Mouse (Mus musculus): ENCODE measurements at regions not wholly inside any gene's neighbourhood (a gene's known extent, or its start where the extent isn't known, plus 50 kb on each side); places are given as distances from the start of the nearest gene placed in this dataset.
"Not testable (repeated sequence)": the region's sequence is repeated elsewhere in the genome, so short reads cannot be mapped to it uniquely, and the experiment has no call there.

GRCm38 (mm10) chr17:3027376-3027775 lies 87.4 kb upstream of the Scaf8 start:
- no peaks in the 10 kb centered on the region for H3K27me3 ChIP-seq (replicated peaks)
- peaks cover 90% of the 10 kb centered on the region for H3K9me3 ChIP-seq
- no peaks in the 10 kb centered on the region for H3K36me3 ChIP-seq (replicated peaks; ENCODE audit: low read length)
- peaks cover 5% of the 10 kb centered on the region; the same call in 1 of the 2 replicates for H3K4me1 ChIP-seq
- no peak for TF ChIP-seq FLI1 (IDR thresholded peaks at IDR 0.05; ENCODE audit: low read length)
- TF ChIP-seq GATA1 (IDR thresholded peaks at IDR 0.05; ENCODE audit: borderline replicate concordance, low read length), result no peak
- H3K4me3 ChIP-seq (replicated peaks), result peak overlapping the region; percentile 44

DNA sequence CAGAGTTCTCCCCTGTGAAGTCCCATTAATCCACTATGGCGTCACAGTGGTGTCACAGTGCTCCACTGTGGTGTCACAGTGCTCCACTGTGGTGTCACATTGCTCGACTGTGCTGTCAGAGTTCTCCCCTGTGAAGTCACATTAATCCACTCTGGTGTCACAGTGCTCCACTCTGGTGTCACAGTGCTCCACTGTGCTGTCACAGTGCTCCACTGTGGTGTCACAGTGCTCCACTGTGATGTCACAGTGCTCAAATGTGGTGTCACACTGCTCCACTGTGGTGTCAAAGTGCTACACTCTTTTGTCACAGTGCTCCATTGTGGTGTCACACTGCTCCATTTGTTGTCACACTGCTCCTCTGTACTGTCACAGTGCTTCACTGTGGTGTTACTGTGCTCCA lies 85.0 kb upstream of the Scaf8 start:
- H3K4me1 ChIP-seq; H3K36me3 ChIP-seq (replicated peaks; ENCODE audit: low read length); H3K27me3 ChIP-seq (replicated peaks): not testable (repeated sequence)
- Histone ChIP-seq H3K4me3 (replicated peaks) (peak overlapping the region; percentile 70), H3K9me3 (peaks cover 92% of the 10 kb centered on the region)

DNA sequence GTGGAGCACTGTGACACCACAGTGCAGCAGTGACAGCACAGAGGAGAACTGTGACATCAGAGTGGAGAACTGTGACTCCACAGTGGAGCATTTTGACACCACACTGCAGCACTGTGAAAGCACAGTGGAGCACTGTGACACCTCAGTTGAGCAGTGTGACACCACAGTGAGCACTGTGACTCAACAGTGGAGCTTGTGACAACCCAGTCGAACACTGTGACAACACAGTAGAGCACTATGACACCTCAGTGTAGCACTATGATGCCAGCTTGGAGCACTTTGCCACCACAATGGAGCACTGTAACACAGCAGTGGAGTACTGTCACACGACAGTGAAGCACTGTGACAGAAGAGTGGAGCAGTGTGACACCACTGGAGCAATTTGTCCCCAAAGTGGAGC lies 79.7 kb upstream of the Scaf8 start:
- H3K27me3 ChIP-seq (replicated peaks), result no peaks in the 10 kb centered on the region
- H3K4me1 ChIP-seq, result peaks cover 25% of the 10 kb centered on the region; the same call in 1 of the 2 replicates
- H3K9me3 ChIP-seq, result peaks cover 75% of the 10 kb centered on the region
- H3K36me3 ChIP-seq (replicated peaks; ENCODE audit: low read length), result no peaks in the 10 kb centered on the region
- H3K4me3 ChIP-seq (replicated peaks), result peak overlapping the region; percentile 51
- TF ChIP-seq FLI1 (IDR thresholded peaks at IDR 0.05; ENCODE audit: low read length), result no peak
- no peak for TF ChIP-seq GATA1 (IDR thresholded peaks at IDR 0.05; ENCODE audit: borderline replicate concordance, low read length)

DNA sequence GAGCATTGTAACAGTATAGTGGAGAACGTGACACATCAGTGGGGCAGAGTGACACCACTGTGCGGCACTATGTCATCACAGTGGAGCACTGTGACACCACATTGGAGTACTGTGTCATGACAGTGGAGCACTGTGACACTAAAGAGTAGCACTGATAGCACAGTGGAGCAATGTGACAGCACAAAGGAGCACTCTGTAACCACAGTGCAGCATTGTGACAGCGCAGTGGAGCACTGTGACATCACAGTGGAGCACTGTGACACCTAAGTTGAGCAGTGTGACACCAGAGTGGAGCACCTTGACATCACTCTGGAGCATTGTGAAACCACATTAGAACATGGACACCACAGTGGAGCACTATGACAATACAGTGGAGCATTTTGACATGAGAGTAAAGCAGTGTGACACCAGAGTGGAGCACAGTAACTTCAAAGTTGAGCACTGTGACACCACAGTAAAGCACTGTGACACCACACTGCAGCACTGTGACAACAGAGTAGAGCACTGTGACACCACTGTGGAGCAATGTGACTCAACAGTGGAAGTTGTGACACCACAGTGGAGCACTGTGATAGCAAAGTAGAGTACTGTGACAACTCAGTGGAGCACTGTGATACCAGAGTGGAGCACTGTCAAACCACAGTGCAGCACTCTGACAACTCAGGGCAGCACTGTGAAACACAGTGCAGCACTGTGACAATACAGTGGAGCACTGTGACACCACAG lies 77.5 kb upstream of the Scaf8 start:
- H3K27me3 ChIP-seq (replicated peaks), result no peaks in the 10 kb centered on the region
- H3K4me1 ChIP-seq, result peaks cover 20% of the 10 kb centered on the region; the same call in 1 of the 2 replicates
- H3K36me3 ChIP-seq (replicated peaks; ENCODE audit: low read length), result no peaks in the 10 kb centered on the region
- H3K4me3 ChIP-seq (replicated peaks), result peak overlapping the region; percentile 69
- peaks cover 53% of the 10 kb centered on the region for H3K9me3 ChIP-seq
- no peak for TF ChIP-seq FLI1 (IDR thresholded peaks at IDR 0.05; ENCODE audit: low read length)
- no peak for TF ChIP-seq GATA1 (IDR thresholded peaks at IDR 0.05; ENCODE audit: borderline replicate concordance, low read length)

- TF ChIP-seq FLI1 (IDR thresholded peaks at IDR 0.05; ENCODE audit: low read length) (no peak), GATA1 (IDR thresholded peaks at IDR 0.05; ENCODE audit: borderline replicate concordance, low read length) (no peak)
- Histone ChIP-seq H3K27me3 (replicated peaks) (no peaks in the 10 kb centered on the region), H3K36me3 (replicated peaks; ENCODE audit: low read length) (no peaks in the 10 kb centered on the region), H3K9me3 (peaks cover 45% of the 10 kb centered on the region), H3K4me1 (peaks cover 20% of the 10 kb centered on the region; the same call in 1 of the 2 replicates), H3K4me3 (replicated peaks) (peak overlapping the region; percentile 63)
Observed at GRCm38 (mm10) chr17:3038067-3038466, 76.7 kb upstream of the Scaf8 start.

GRCm38 (mm10) chr17:3044520-3044919 lies 70.3 kb upstream of the Scaf8 start:
- not testable (repeated sequence) for H3K36me3 ChIP-seq (replicated peaks; ENCODE audit: low read length); H3K9me3 ChIP-seq; H3K27me3 ChIP-seq (replicated peaks); H3K4me1 ChIP-seq; H3K4me3 ChIP-seq (replicated peaks)

GRCm38 (mm10) chr17:3053859-3054258 lies 60.9 kb upstream of the Scaf8 start:
- not testable (repeated sequence) for H3K27me3 ChIP-seq (replicated peaks); H3K9me3 ChIP-seq; H3K36me3 ChIP-seq (replicated peaks; ENCODE audit: low read length); H3K4me3 ChIP-seq (replicated peaks); H3K4me1 ChIP-seq

- not testable (repeated sequence) for H3K4me1 ChIP-seq; H3K4me3 ChIP-seq (replicated peaks); H3K36me3 ChIP-seq (replicated peaks; ENCODE audit: low read length); H3K27me3 ChIP-seq (replicated peaks); H3K9me3 ChIP-seq
Observed at GRCm38 (mm10) chr17:3054848-3055247, 59.9 kb upstream of the Scaf8 start.

- H3K27me3 ChIP-seq (replicated peaks); H3K36me3 ChIP-seq (replicated peaks; ENCODE audit: low read length); H3K9me3 ChIP-seq; H3K4me3 ChIP-seq (replicated peaks); H3K4me1 ChIP-seq: not testable (repeated sequence)
Observed at GRCm38 (mm10) chr17:3055376-3055775, 59.4 kb upstream of the Scaf8 start.

GRCm38 (mm10) chr17:3063401-3063800 lies 51.4 kb upstream of the Scaf8 start:
- not testable (repeated sequence) for H3K4me1 ChIP-seq; H3K27me3 ChIP-seq (replicated peaks); H3K36me3 ChIP-seq (replicated peaks; ENCODE audit: low read length); H3K4me3 ChIP-seq (replicated peaks)
- H3K9me3 ChIP-seq, result peaks cover 15% of the 10 kb centered on the region; the same call in 1 of the 2 replicates

Data from megakaryocyte, embryonic 14.5 days (primary cell).